Mouse (Mus musculus): Measurements from ENCODE around the gene Fry.

DNA sequence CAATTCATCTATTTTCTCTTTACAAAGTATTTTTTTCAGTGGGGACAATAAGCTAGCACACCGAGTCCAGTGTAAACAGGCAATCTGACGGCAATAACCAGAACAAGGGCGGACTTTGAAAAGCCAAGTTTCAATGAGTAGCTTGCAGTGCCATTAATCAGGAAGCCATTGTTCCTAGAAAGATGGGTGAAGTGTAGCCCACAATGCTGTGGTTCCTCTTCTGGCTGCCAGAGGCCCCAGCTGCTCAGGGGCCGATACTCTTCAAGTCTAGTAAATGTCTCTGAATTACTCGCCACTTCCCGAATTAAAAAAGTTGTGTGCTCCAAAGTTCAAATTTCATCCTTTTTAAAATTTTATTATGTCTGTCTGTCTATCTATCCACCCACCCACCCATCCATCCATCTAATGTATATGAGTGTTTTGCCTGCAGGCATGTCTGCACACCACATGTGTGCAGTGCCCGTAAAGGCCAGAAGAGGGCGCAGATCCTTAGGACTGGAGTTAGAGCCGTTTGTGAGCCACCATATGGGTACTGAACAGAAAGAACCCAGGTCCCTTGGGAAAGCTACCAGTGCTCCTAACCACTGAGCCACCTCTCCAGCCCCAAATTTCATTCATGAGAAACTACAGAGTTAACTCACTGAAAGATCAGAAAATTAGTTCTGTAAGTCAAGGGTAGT, 19.5 kb downstream of the Fry start:
- peak; percentile 51 for TF ChIP-seq CTCF (IDR thresholded peaks at IDR 0.05; ENCODE audit: low read depth)
- TF ChIP-seq EP300 (IDR thresholded peaks at IDR 0.05; ENCODE audit: low read depth) = no peak
